Mouse (Mus musculus): ENCODE results near the gene Rnd2.

DNA sequence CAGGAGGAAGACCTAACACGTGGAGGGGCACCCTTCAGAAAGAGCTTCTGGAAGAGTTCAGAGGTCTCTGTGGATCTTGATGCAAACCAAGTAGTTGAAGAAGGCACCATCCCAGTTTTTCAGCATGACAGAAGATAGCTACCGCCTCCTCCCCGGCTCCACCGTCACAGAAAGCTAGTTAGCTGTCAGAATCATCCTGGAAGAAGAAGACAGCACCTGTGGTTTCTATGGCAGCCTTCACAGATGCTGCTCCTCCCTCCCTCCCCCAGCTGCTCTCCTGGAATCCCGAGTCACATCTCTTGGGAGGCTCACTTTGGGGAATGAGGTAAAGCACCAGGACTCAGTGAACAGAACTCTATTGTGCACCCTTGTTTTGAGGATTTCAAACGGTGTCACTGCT, 45.8 kb upstream of the Rnd2 start:
- no peak for TF ChIP-seq POLR2A (IDR thresholded peaks at IDR 0.05; ENCODE audit: borderline replicate concordance, low read depth, low read length)
- TF ChIP-seq CTCF (IDR thresholded peaks at IDR 0.05; ENCODE audit: low read depth, low read length) = no peak

Data from bone marrow macrophage, adult 2 months (primary cell).